Mouse (Mus musculus) embryo, embryonic 10.5 days (tissue): Measurements from ENCODE around the gene Reps2.

Source experiments
- DNase-seq: peaks from one replicate; pipeline ENCODE4 v3.0.0-alpha.2; 2015; ENCODE audit warnings: low spot score

The Reps2 gene

GRCm38 (mm10) chrX:162487734-162488133, 155.7 kb downstream of the Reps2 start:
- no peak for DNase-seq

- DNase-seq, result no peak
Observed at GRCm38 (mm10) chrX:162470213-162470612, 173.2 kb downstream of the Reps2 start.

GRCm38 (mm10) chrX:162462156-162462555, 181.3 kb downstream of the Reps2 start:
- DNase-seq, result no peak

- DNase-seq, result no peak
Observed at GRCm38 (mm10) chrX:162456445-162456844, 187.0 kb downstream of the Reps2 start.

- DNase-seq, result no peak
Observed at GRCm38 (mm10) chrX:162455364-162455763, 188.1 kb downstream of the Reps2 start.

- peak; percentile 12 for DNase-seq
Observed at GRCm38 (mm10) chrX:162453821-162454402, 189.5 kb downstream of the Reps2 start.

GRCm38 (mm10) chrX:162452642-162453041, 190.8 kb downstream of the Reps2 start:
- DNase-seq, result no peak

GRCm38 (mm10) chrX:162447974-162448373, 195.5 kb downstream of the Reps2 start:
- DNase-seq, result no peak

GRCm38 (mm10) chrX:162446678-162447318, 196.7 kb downstream of the Reps2 start:
- DNase-seq, result no peak

- DNase-seq, result no peak
Observed at GRCm38 (mm10) chrX:162443387-162443786, 200.1 kb downstream of the Reps2 start.

GRCm38 (mm10) chrX:162442970-162443369, 200.5 kb downstream of the Reps2 start:
- DNase-seq, result peak; percentile 17

GRCm38 (mm10) chrX:162432776-162433543, 210.5 kb downstream of the Reps2 start:
- no peak for DNase-seq

- DNase-seq, result no peak
Observed at GRCm38 (mm10) chrX:162427698-162428097, 215.8 kb downstream of the Reps2 start.

- DNase-seq, result no peak
Observed at GRCm38 (mm10) chrX:162419431-162419830, 224.0 kb downstream of the Reps2 start.

GRCm38 (mm10) chrX:162413124-162413523, 230.3 kb downstream of the Reps2 start:
- DNase-seq, result no peak

GRCm38 (mm10) chrX:162407291-162407690, 236.2 kb downstream of the Reps2 start:
- DNase-seq, result no peak

GRCm38 (mm10) chrX:162402487-162402886, 241.0 kb downstream of the Reps2 start:
- DNase-seq, result peak; percentile 3

- no peak for DNase-seq
Observed at GRCm38 (mm10) chrX:162380730-162381129, 262.7 kb downstream of the Reps2 start.

- DNase-seq, result no peak
Observed at GRCm38 (mm10) chrX:162363206-162363605, 280.2 kb downstream of the Reps2 start.
